Mouse (Mus musculus) heart, adult 2 months (tissue): Measurements from ENCODE around the gene Bach2.

Experiments used
- CTCF ChIP-seq: fragments of 200-600 bp; IDR thresholded peaks from 2 replicates; pipeline ENCODE4 v1.8.1; 2022; ENCODE audit warnings: antibody characterized with exemption, mild to moderate bottlenecking, moderate library complexity
- EP300 ChIP-seq: fragments of 200-500 bp; IDR thresholded peaks from 2 replicates; pipeline ENCODE4 v1.6.1; 2011; ENCODE audit warnings: low read depth, low read length, control low read depth; ENCODE audit not compliant: insufficient read depth
- POLR2A ChIP-seq: fragments of 200-500 bp; IDR thresholded peaks from 2 replicates; pipeline ENCODE4 v1.6.1; 2011; ENCODE audit warnings: mild to moderate bottlenecking, low read depth, low read length, control low read depth; ENCODE audit not compliant: insufficient read depth

- TF ChIP-seq POLR2A (no peak), CTCF (no peak), EP300 (no peak)
These were observed 80.0 kb downstream of the Bach2 start for GRCm38 (mm10) chr4:32318608-32319007.
